Mouse (Mus musculus) layer of hippocampus, postnatal 25 days (tissue): Measurements from ENCODE around the gene Miga2. TPM values are rescaled to one million over a fixed set of nuclear protein-coding genes. Genes with fewer than 3 reads are reported as not detected.

Experiments used
- DNase-seq, 2 experiments: peaks; one replicate each; pipeline ENCODE4 v3.0.0; 2022; ENCODE audit warnings: mixed read lengths in 2 of 2, low spot score in 1 of 2; ENCODE audit errors: extremely low spot score in 1 of 2
- total RNA-seq, 2 experiments: library from RNA; stranded (reverse); gene quantifications; 2 replicates each; pipeline ENCODE4 v1.2.3; 2021

Gene Miga2
- total RNA-seq: 100 to 1,000 TPM; 102 to 110 TPM

DNA sequence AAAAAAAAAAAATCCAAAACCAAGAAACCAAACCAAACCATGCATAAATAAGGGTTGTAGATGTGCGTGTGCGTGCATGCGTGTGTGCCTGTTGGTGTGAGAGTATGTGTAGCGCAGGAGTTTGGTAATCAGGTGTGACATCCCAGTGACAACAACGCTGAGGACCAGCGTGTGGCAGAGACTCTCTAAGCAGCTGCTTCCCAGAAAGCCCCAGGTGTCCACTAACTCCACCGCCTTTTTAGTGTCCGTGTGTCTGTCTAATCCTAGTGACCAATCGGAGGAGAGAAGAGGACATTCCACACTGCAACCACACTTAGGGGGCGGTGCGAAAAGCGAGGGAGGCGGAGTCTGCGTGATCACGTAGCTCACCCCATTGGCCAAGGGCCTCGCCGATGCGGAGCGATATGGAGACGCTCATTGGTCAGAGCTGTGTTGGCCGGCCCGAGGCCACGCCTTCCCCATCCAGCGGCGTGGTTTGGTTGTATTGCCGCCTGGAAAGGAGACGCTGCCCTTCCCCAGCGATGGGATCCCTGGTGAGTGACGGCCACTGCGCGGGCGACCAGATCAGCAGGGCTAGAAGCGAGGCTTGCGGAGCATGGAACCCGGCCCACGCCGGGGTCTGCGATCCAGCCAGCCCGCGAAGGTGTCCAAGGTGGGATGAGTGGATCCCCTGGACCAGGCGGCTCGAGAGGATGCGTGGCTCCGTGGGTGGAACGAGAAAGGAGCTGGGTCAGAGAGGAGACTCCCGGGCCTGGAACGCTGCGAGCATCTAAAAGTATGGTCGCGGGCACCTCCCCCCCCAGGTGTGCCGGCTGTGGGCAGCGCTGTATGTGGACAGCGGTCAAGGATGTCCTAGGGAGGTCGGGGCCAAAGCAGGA is at the start of gene Miga2:
TSS of gene Miga2 (plus strand) at position 461 of the 878 bp plus-strand sequence.
- peak; percentile 85 to 88 for DNase-seq

DNA sequence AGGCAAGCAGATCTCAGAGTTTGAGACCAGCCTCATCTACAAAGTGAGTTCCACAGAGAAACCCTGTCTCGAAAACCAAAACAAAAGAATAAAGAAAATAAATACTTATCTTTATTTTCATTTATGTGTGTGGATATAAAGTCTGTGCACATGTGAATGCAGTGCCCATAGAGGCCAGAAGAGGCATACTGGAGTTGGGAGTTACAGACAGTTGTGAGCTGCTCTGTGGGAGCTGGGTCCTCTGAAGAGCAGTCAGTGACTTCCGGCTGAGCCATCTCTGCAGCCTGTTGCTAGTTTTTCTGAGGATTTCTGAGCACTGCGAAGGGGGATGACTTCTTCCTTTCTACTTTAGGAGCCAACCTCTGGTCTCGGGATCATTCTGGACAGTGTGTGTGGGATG is 47.9 kb upstream of the Miga2 start:
- DNase-seq: no peak

DNA sequence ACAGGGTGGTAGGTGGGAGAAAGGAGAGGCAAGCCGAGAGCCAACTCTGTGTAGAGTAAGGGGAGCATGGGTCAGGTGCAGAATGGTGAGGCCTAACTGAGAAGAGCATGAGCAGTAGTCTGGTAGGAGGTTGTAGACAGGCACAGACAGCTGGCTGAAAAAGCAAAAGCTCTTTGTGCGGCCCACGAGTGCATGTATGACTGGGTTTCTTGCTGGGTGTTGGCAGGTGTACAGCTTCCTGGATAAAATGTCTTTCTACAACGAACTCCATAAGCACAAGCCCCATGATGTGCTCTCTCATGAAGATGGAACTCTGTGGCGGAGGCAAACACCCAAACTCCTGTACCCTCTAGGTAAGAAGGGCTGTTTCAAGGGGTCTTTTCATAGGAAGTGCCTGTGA is 47.1 kb upstream of the Miga2 start:
- DNase-seq: no peak

DNA sequence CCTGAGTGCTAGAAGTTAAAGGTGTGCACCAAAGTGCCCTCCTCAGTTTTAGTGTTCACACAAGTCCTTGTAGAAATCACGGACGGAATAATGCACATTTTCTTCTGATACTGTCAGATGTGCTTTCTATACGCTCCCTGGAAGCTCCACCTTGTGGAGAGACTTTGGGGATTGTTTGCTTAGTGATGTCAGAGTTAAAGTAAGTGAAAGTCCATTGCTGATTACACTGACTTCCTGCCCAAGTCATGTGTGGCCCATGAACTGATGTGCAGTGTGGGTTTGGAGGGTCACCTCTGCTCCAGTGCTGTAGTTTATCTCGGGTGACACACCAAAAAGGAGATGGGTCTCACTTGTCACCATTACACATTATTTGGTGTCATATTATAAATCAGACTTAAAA is 44.8 kb upstream of the Miga2 start:
- DNase-seq: no peak

DNA sequence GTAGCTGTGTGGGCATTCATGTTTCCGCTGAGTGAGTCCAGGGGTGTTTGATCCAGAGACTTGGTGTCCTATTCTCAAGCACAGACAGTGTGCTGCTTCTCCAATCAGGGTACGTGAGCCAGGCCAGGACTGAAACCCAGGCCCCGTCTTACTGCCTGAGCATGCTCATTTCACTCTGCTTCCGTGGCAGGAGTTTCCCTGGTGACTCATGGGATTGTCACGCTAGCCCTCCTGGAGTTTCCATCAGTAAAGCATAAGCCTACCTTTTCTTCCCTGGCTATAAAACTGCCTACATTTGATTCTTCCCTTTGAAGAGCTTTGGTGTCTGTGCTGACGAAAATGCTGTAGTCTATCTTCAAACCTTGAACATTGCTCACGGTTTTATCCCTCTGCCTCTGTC is 40.9 kb upstream of the Miga2 start:
- DNase-seq: no peak

DNA sequence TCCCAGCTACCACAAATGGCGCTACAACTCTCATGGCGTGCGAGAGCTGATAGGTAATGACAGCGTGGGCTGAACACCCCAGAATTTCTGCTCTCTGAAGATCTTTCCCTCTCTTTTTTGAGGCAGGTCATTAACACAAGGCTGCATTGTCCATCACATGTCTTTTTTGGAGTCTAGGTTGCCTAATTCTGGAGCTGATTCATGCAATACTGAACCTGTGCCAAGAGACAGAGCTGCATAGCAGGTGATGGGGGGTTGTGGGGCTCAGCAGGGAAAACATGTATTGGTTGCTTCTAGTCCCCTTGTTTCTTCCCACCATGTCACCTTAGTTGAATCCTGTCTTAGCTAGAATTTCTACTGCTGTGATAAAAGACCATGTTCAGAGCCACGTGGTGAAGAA is 38.7 kb upstream of the Miga2 start:
- no peak for DNase-seq

DNA sequence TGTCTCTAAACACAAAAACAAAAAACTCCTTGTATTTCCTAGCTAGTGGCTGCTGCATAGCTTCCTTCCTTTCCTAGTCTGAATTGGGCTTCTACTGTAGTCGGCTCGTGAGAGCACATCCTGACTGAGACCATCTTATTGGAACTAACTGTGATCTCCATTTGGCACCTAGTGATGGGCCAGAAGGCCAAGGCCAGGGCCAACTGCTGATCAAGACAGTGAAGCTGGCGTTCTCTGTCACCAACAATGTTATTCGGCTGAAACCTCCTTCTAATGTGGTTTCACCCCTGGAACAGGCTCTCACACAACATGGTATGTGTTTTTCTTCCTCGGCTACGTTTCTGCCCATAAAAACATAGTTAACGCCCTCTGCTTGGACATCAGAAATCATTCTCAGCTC is 36.8 kb upstream of the Miga2 start:
- no peak for DNase-seq

DNA sequence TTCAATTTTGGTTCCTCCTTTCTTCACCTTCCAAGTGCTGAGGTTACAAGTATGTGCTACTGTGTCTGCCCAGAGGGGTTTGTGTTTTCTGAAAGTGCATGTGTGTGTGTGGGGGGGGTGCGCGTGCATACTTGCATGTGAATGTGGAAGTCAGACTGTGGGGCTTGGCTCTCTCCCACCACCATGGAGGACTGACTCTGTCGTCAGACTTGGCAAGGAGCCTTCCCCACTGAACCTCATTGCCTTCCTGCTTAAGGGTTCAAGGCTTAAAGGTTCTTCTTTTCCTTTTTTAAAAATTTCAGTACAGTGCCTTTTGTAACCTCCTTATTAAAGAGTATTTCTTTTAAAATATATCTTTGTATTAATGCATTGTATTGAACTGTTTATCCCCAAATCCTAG is 35.2 kb upstream of the Miga2 start:
- DNase-seq: no peak

DNA sequence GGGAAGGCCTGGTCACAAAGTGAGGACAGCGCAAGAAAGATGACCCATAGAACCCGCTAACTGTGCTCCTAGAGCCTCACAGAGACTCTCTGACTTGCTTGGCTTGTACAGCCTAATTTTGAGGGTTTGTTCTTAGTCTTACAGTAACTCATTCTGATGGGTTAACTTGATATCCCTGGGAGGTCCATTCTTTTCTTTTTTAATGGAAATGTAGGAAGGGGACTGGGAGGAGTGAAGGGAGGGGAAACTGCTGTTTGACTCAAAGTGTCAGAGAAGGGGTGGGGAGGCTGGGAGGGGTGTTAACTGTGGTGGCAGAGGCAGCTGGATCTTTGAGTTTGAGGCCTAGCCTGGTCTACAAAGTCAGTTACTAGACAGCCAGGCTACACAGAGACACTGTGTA is 28.7 kb upstream of the Miga2 start:
- DNase-seq: no peak

DNA sequence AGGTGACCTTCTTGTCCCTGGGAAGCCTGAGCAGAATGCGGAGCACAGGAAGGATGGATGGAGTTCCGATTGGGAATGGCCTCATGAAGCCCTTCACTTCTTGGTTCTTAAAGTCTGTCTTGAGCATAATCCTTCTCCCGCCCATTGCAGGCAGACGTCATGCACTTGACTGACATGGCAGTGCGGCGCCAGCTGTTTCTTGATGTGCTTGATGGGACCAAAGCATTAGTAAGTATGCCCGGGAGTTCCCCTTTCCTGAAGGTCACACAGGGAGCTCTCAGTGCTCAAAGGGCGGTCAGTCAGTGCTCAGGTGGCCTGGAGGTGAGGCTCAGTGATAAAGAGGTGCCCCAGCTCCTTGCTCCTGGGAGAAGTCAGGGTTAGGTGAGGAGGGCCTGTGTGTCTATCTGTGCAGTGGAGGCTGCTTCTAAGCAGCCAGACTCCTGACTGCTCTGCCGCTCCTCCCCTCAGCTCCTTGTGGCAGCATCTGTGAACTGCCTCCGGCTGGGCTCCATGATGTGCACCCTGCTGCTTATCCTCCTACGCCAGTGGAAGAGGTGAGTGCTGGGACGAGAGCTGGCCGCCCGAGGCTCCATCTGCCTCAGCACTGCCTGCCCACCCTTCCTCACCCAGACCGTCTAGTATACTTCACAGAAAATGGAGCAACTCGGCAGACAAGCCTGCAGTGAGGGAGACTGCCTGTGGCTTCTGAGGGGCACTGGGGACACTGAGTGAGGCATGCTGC is 27.7 kb upstream of the Miga2 start:
- peak in 1 of 2 experiments; percentile 33 for DNase-seq

DNA sequence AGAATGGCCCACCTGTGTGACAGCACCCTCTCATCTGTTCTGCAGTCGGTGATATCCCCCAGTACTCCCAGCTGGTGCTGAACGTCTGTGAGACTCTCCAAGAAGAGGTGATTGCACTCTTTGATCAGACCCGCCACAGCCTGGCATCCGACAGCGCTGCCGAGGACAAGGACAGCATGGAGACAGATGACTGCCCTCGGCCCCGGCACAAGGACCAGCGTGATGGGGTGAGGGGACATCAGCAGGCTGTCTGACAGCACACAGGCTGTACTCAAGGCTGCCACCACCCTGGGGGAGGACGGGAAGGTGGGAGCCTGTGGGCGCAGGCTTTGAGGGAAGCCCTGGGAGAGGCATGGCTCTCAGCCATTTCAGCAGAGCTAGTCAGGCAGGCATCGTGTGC is 26.9 kb upstream of the Miga2 start:
- peak in 1 of 2 experiments; percentile 15 for DNase-seq

DNA sequence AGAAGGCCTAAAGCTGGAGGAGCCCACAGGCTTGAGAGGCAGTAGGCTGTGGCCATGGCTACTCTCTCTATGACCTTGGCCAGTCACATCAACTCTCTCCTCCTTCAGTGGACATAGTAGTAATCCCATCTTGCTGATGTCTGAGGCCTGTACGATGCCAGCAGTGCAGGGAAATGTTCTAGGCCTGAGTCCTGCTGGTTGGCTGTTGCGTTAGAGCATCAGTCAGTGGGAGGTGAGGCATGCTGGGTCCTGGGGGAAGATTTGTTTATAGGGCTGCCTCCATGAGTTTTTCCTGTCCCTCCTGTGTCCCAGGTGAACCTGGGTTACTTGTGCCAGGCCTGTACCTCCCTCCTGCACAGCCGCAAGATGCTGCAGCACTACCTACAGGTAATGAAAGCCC is 22.0 kb upstream of the Miga2 start:
- DNase-seq: peak in 1 of 2 experiments; percentile 7

DNA sequence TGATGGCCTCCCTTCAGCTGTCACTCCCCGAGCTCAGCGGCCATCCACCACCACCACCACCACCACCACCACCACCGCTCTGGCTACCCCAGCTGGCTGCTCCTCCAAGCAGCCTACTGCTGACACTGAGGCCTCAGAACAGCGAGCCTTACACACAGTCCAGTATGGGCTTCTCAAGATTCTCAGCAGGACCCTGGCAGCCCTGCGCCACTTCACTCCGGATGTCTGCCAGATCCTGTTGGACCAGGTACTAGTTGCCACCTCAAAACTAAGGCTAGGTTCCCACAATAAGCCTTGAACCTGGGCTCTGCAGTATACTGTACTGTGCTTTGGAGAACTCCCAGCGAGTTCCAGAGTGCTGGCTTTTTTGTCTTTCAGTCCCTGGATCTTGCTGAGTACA is 21.5 kb upstream of the Miga2 start:
- no peak for DNase-seq

DNA sequence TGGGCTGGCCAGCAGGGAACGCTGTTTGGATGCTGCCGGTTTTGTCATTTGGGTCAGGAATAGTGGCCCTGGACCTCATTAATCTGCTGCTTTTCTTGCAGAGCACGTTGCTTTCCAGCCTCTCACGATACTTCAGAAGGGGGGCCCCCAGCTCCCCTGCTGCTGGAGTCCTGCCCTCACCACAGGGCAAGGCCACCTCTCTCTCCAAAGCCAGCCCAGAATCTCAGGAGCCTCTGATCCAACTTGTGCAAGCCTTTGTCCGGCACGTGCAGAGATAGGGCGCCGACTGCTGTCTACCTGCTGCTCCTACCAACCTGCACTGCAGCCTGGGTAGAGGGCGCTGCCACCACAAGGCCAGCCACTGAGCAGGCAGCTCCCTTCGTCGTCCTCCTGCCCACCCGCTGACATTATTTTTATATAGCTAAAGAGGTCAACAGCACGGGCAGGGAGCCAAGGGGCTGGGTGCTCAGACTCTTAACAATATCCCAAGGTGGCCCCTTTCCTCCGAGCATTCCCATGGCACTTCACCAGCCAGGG is 20.4 kb upstream of the Miga2 start:
- peak in 1 of 2 experiments; percentile 15 for DNase-seq

DNA sequence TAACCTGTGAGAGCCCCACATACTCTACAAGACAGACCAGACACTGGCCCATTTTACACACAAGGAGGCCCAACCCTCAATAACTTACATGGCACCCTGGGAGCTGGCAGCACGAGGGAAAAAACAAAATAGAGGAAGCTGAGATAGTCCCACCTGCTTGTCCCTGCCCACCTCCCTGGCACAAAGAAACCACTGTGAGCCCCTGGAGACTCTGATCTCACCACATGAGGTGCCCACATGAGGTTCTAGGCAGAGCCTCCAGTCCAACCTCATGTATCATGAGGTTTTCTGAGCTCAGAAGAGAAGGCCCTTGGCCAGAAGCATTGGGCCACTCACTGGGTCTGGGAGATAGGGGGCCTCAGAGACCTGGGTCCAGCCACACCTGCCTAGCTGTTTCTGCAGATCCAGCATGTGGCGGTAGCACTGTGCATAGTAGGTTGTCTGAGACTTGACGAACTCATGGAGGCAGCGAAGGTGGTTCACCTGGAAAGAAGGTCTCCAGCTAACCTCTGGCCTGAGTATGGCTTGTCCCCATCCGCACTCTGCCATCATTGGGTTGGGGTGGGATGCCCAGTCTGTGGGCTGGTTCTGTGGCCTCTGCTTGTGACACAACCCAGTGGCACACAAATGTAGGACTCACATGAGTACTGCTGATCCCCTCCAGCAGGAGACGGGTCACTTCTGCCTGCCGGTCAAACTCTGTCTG is 17.9 kb upstream of the Miga2 start:
- no peak for DNase-seq

DNA sequence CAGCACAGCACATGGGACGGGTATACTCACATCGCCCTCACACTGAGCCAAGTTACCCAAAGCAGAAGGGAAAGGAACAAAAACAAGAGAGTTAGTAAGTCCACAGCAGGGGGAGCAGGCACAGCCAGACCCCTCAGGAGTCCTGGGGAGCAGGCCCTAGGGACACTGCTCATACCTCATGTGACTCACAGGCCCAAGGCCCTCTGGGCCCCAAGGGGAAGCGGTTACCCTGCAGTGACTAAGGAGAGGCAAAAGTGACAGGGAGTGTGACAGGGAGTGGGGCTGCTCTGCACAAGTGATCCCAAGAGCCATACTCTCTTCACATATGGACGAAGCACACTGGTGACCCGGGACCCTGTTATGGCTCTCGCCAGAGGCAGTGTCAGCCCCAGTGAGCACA is 14.8 kb upstream of the Miga2 start:
- DNase-seq: no peak

DNA sequence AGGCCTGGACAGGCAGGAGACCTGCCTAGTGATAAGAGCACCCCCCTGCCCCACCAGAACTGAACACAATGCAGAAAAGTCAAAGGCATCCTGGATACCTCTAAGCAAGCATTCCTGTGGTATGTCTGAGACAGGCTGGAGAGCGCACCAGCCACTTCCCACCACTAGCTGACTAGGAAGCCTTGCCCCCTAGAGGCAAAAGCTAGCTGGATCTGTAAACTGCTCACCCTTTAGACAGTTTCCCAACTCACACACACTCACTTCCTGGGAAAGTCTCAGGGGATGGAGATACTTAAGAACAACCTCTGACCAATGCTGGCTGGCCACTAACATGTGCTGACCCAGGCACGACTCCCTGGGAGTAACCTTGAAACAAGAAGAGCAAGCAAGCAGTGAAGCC is 12.9 kb upstream of the Miga2 start:
- DNase-seq: no peak

DNA sequence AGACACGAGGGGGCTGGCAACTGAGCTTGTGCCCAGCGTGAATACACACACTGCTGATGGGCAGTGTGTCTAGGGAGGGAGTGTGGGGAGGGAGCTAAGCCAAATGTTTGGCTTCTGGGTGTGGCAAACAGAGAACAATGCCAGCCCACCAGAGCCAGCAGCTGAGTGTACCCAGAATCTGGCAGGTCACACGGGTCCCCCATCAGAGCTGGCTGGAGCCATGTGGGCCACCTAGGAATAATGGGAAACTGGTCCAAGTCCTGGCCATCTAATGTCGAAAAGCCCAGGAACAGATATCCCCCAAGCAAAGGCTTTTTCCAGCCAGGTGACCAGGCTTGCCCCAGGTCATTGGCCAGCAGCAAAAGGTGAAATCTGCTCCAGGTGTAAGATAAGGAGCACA is 8.2 kb upstream of the Miga2 start:
- no peak for DNase-seq

DNA sequence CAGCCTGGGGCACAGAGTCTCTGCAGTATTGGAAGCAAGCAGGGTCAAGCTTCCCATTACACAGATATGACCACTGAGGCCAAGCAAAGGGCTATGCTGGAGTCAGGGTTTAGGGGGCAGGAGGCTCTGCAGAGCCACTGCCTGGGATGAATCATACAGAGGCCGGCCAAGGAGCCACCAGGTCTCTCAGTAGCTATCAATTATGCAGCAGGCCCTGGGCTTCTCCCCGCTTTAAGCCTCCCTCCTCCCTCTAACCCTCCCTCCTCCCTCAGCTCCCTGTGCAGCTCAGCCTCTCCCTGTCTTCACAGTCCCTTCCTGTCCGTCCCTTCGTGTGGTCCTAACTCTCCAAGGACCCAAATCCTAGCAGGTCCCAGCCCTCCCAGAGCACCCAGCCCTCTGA is 7.8 kb upstream of the Miga2 start:
- no peak for DNase-seq

DNA sequence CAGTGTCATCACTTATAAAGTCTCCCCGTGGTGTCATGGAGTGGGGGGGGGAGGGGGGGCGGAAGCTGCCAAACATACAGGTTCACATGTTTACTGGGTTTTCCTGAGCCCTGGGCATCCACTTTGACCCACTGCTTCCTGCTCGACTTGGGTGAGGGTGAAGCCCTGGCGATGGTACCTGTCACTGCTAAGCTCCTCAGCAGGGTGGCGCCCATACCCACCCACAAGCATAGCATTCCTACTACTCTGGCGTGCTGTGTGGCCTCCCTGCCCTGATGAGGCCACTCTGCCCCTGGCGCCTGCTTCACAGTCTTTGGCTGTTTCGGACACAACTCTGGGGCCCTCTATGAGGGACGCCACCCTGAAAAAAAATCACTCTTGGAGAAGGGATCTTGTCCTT is 7.1 kb upstream of the Miga2 start:
- DNase-seq: no peak
